Mouse (Mus musculus): ENCODE results near the gene Svs5. TPM values are rescaled to one million over a fixed set of nuclear protein-coding genes. Genes with fewer than 3 reads are reported as not detected.
"Not testable (repeated sequence)": the region's sequence is repeated elsewhere in the genome, so short reads cannot be mapped to it uniquely, and the experiment has no call there.

Gene Svs5
- polyA plus RNA-seq (2015; fragmentation: Nextera tagmentation; extraction: Ambion mirVana), result not detected in 2 replicates

GRCm38 (mm10) chr2:164332440-164332839 lies at the start of gene Svs5:
Gene Svs5, plus strand, starts transcription at chr2:164332740.
- not testable (repeated sequence) for ATAC-seq (replicated peaks; ENCODE audit: insufficient number of reproducible peaks, insufficient read depth, low FRiP score, low read depth); H3K9ac ChIP-seq; H3K36me3 ChIP-seq; H3K9me3 ChIP-seq (replicated peaks); H3K27me3 ChIP-seq; H3K4me2 ChIP-seq; H3K27ac ChIP-seq; H3K4me3 ChIP-seq; H3K4me1 ChIP-seq (replicated peaks)
- WGBS, result 54% methylated on average over 3 of the region's 3 CpGs

DNA sequence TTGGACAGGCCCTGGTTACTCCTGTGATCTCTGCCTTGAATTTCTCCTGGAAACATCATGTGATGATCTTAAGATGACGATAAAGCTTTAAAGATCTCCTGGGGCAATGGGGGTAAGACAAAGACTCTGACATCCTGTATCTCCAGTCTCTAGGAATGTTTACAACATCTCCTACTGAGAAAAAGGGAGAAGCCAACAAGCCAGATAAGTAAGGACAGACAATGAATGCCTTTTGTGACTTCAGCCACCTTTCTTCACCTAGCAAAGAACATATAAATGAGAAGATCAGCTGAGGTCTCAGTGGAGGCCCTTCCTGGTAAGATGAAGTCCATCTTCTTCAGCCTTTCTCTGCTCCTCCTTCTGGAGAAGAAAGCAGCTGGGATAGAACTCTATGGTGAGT lies 43.6 kb upstream of the Svs5 start, which contains the start of gene Svs3a:
Svs3a (plus strand) TSS at position 301 of the 400 bp plus-strand sequence.
- not testable (repeated sequence) for H3K4me3 ChIP-seq; H3K4me2 ChIP-seq; H3K36me3 ChIP-seq; ATAC-seq (replicated peaks; ENCODE audit: insufficient number of reproducible peaks, insufficient read depth, low FRiP score, low read depth); H3K9me3 ChIP-seq (replicated peaks); H3K9ac ChIP-seq; H3K27ac ChIP-seq; H3K4me1 ChIP-seq (replicated peaks); H3K27me3 ChIP-seq
- WGBS, result 81% methylated on average over 1 of the region's 1 CpGs

DNA sequence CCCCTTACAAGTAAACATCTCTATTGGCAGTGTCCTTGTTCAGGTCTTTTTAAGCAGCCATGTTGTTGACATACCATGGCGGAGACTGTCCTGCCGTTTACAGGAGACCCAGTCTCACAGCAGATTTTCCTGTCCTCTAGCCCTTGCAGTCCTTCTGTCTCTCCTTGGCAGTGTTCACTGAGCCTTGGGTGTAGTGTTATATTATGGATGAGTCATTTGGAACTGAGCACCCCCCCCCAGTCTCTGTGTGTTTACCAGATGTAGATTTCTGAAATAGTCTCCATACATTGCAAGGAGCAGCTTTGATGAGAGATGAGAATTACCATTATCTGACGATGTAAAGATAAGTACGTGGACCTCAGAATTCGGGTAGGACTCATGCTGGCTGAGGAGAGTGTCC lies 19.9 kb upstream of the Svs5 start:
- H3K27ac ChIP-seq, result no peak overlapping the region
- no peak for ATAC-seq (replicated peaks; ENCODE audit: insufficient number of reproducible peaks, insufficient read depth, low FRiP score, low read depth)
- 74% methylated on average over 5 of the region's 5 CpGs for WGBS

GRCm38 (mm10) chr2:164315460-164315859 lies 17.1 kb upstream of the Svs5 start:
- not testable (repeated sequence) for ATAC-seq (replicated peaks; ENCODE audit: insufficient number of reproducible peaks, insufficient read depth, low FRiP score, low read depth)

More for the DNA sequence above, 19.9 kb upstream of the Svs5 start:
- no peaks in the 10 kb centered on the region for H3K27me3 ChIP-seq
- H3K4me3 ChIP-seq, result no peak overlapping the region
- H3K9me3 ChIP-seq (replicated peaks), result no peaks in the 10 kb centered on the region
- H3K36me3 ChIP-seq, result no peaks in the 10 kb centered on the region
- no peak overlapping the region for H3K4me2 ChIP-seq
- H3K4me1 ChIP-seq (replicated peaks), result no peaks in the 10 kb centered on the region
- H3K9ac ChIP-seq, result no peak overlapping the region

GRCm38 (mm10) chr2:164316451-164316850 lies 16.1 kb upstream of the Svs5 start, which contains the start of gene Svs6:
Gene Svs6, plus strand, starts transcription at chr2:164316751.
- H3K4me1 ChIP-seq (replicated peaks); H3K27ac ChIP-seq; ATAC-seq (replicated peaks; ENCODE audit: insufficient number of reproducible peaks, insufficient read depth, low FRiP score, low read depth); H3K36me3 ChIP-seq; H3K27me3 ChIP-seq; H3K4me2 ChIP-seq; H3K9me3 ChIP-seq (replicated peaks); H3K9ac ChIP-seq; H3K4me3 ChIP-seq: not testable (repeated sequence)
- 80% methylated on average over 1 of the region's 1 CpGs for WGBS

More at GRCm38 (mm10) chr2:164315460-164315859, 17.1 kb upstream of the Svs5 start:
- H3K4me1 ChIP-seq (replicated peaks); H3K36me3 ChIP-seq; H3K9me3 ChIP-seq (replicated peaks); H3K4me3 ChIP-seq; H3K4me2 ChIP-seq; H3K27ac ChIP-seq; H3K9ac ChIP-seq; H3K27me3 ChIP-seq: not testable (repeated sequence)

GRCm38 (mm10) chr2:164320983-164321382 lies 11.6 kb upstream of the Svs5 start:
- Histone ChIP-seq H3K36me3 (no peaks in the 10 kb centered on the region), H3K9me3 (replicated peaks) (no peaks in the 10 kb centered on the region), H3K4me1 (replicated peaks) (no peaks in the 10 kb centered on the region), H3K27ac (no peak overlapping the region), H3K4me2 (no peak overlapping the region), H3K27me3 (no peaks in the 10 kb centered on the region; the same call in 1 of the 2 replicates), H3K4me3 (no peak overlapping the region), H3K9ac (no peak overlapping the region)
- 76% methylated on average over 6 of the region's 6 CpGs for WGBS
- no peak for ATAC-seq (replicated peaks; ENCODE audit: insufficient number of reproducible peaks, insufficient read depth, low FRiP score, low read depth)

GRCm38 (mm10) chr2:164343732-164344131 lies 11.2 kb downstream of the Svs5 start:
- not testable (repeated sequence) for H3K4me3 ChIP-seq; H3K27ac ChIP-seq; H3K9me3 ChIP-seq (replicated peaks); H3K36me3 ChIP-seq; H3K9ac ChIP-seq; H3K4me2 ChIP-seq; H3K27me3 ChIP-seq; H3K4me1 ChIP-seq (replicated peaks); ATAC-seq (replicated peaks; ENCODE audit: insufficient number of reproducible peaks, insufficient read depth, low FRiP score, low read depth)
- 85% methylated on average over 1 of the region's 1 CpGs for whole genome bisulfite sequencing

DNA sequence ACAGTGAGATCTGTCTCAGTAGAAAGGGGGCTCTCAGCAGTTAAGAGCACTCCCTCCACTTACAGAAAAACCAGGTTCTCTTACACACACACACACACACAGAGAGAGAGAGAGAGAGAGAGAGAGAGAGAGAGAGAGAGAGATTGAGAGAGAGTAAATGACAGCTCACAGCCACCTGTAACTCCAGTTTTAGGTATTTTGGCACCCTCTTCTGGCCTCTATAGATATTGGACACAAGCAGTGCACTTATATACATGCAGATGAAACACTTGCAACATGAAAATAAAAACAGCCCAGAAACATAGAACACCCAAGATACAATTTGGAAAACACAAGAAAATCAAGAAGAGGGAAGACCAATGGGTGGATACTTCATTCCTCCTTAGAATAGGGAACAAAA lies 15.2 kb downstream of the Svs5 start:
- not testable (repeated sequence) for H3K27ac ChIP-seq; H3K4me3 ChIP-seq; H3K4me1 ChIP-seq (replicated peaks); H3K9me3 ChIP-seq (replicated peaks); H3K27me3 ChIP-seq; H3K9ac ChIP-seq; H3K4me2 ChIP-seq; H3K36me3 ChIP-seq; ATAC-seq (replicated peaks; ENCODE audit: insufficient number of reproducible peaks, insufficient read depth, low FRiP score, low read depth)

- H3K27ac ChIP-seq, result no peak overlapping the region
- no peaks in the 10 kb centered on the region for H3K36me3 ChIP-seq
- no peak overlapping the region for H3K4me3 ChIP-seq
- ATAC-seq (replicated peaks; ENCODE audit: insufficient number of reproducible peaks, insufficient read depth, low FRiP score, low read depth), result no peak
- H3K27me3 ChIP-seq, result no peaks in the 10 kb centered on the region
- H3K4me2 ChIP-seq, result no peak overlapping the region
- H3K9ac ChIP-seq, result no peak overlapping the region
- no peaks in the 10 kb centered on the region for H3K4me1 ChIP-seq (replicated peaks)
- WGBS, result 87% methylated on average over 3 of the region's 3 CpGs
- no peaks in the 10 kb centered on the region for H3K9me3 ChIP-seq (replicated peaks)
Measured at GRCm38 (mm10) chr2:164348980-164349379, 16.4 kb downstream of the Svs5 start.

DNA sequence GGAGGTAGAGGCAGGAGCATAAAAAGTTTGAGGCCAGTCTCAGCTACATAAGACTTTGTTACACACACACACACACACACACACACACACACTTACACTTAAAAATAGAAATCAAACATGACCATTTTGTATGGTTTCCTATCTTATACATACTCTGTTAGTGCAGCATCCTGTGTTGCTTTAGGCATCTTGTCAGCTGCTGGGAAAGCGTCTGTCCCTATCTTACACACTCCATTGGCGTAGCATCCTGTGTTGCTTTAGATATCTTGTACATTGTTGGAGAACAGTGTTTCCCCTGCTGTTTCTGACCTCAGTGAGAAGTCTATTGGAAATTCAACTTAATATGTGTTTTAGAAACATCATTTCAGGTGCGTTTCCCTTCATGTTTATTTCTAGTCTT lies 20.2 kb downstream of the Svs5 start:
- no peaks in the 10 kb centered on the region for H3K36me3 ChIP-seq
- H3K9me3 ChIP-seq (replicated peaks), result no peaks in the 10 kb centered on the region
- H3K27ac ChIP-seq, result no peak overlapping the region
- H3K27me3 ChIP-seq, result peaks cover 2% of the 10 kb centered on the region; the same call in 1 of the 2 replicates
- no peaks in the 10 kb centered on the region for H3K4me1 ChIP-seq (replicated peaks)
- no peak overlapping the region for H3K4me2 ChIP-seq
- ATAC-seq (replicated peaks; ENCODE audit: insufficient number of reproducible peaks, insufficient read depth, low FRiP score, low read depth), result no peak
- H3K9ac ChIP-seq, result no peak overlapping the region
- WGBS, result 62% methylated on average over 3 of the region's 3 CpGs
- no peak overlapping the region for H3K4me3 ChIP-seq

DNA sequence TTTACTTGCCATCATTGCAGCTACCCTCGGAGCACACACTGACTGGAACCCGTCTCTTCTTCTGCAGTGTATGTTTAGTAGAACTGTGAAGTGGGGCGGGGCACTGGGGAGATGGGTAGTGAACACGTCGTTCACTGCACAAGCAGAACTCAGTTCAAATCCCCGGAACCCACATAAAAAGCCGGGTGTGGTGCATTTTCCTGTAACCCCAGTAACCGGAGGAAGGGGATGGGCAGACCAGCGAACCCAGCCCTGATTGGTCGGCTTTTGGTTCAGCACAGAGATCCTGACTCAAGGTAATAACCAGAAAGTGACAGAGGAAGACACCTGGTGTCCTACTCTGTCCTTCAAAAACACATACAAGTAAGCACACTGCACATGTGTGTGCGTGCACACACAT lies 20.8 kb downstream of the Svs5 start:
- H3K27ac ChIP-seq, result no peak overlapping the region
- no peaks in the 10 kb centered on the region for H3K36me3 ChIP-seq
- WGBS, result 83% methylated on average over 11 of the region's 11 CpGs
- H3K9me3 ChIP-seq (replicated peaks), result no peaks in the 10 kb centered on the region
- no peaks in the 10 kb centered on the region for H3K4me1 ChIP-seq (replicated peaks)
- peaks cover 2% of the 10 kb centered on the region; the same call in 1 of the 2 replicates for H3K27me3 ChIP-seq
- H3K9ac ChIP-seq, result no peak overlapping the region
- no peak overlapping the region for H3K4me2 ChIP-seq
- no peak overlapping the region for H3K4me3 ChIP-seq
- no peak for ATAC-seq (replicated peaks; ENCODE audit: insufficient number of reproducible peaks, insufficient read depth, low FRiP score, low read depth)

- ATAC-seq (replicated peaks; ENCODE audit: insufficient number of reproducible peaks, insufficient read depth, low FRiP score, low read depth), result no peak
- Histone ChIP-seq H3K4me2 (no peak overlapping the region), H3K4me1 (replicated peaks) (no peaks in the 10 kb centered on the region), H3K27me3 (peaks cover 2% of the 10 kb centered on the region; the same call in 1 of the 2 replicates), H3K4me3 (no peak overlapping the region), H3K9me3 (replicated peaks) (no peaks in the 10 kb centered on the region), H3K9ac (no peak overlapping the region), H3K27ac (no peak overlapping the region), H3K36me3 (no peaks in the 10 kb centered on the region)
- 70% methylated on average over 11 of the region's 11 CpGs for WGBS
Measured at GRCm38 (mm10) chr2:164356177-164356967, 23.8 kb downstream of the Svs5 start.

Measured in heart, embryonic 15.5 days (tissue).